Mouse (Mus musculus) liver, adult 2 months (tissue): ENCODE data around the gene Il12rb2. TPM values are rescaled to one million over a fixed set of nuclear protein-coding genes. Genes with fewer than 3 reads are reported as not detected.

Source experiments
- DNase-seq: peaks from one replicate; pipeline ENCODE4 v3.0.0-alpha.2; 2011; ENCODE audit warnings: low read depth, low spot score; ENCODE audit errors: extremely low read depth
- H3K27ac ChIP-seq: fragments of 200-500 bp; replicated peaks from 2 replicates; pipeline ENCODE4 v1.5.1; 2012; ENCODE audit warnings: low read depth, mild to moderate bottlenecking, control low read depth, inconsistent platforms, low read length; ENCODE audit not compliant: insufficient read depth
- H3K27me3 ChIP-seq: fragments of 200-500 bp; 2 replicates; pipeline ENCODE4 v1.6.1; 2012; ENCODE audit warnings: mild to moderate bottlenecking, moderate library complexity, low read length, inconsistent platforms; ENCODE audit not compliant: control insufficient read depth, insufficient read depth
- H3K36me3 ChIP-seq: fragments of 200-500 bp; 2 replicates; pipeline ENCODE4 v1.6.1; 2012; ENCODE audit warnings: low read length, inconsistent platforms; ENCODE audit not compliant: control insufficient read depth, insufficient read depth
- H3K4me1 ChIP-seq: fragments of 200-500 bp; 2 replicates; pipeline ENCODE4 v1.6.1; 2011; ENCODE audit warnings: low read length; ENCODE audit not compliant: control insufficient read depth, insufficient read depth
- H3K4me3 ChIP-seq: fragments of 200-500 bp; 2 replicates; pipeline ENCODE4 v1.5.1; 2011; ENCODE audit warnings: low read depth, mild to moderate bottlenecking, control low read depth, low read length, moderate library complexity; ENCODE audit not compliant: insufficient read depth
- H3K79me2 ChIP-seq: fragments of 200-500 bp; 2 replicates; pipeline ENCODE4 v1.6.1; 2012; ENCODE audit warnings: inconsistent platforms, mild to moderate bottlenecking, low read length, moderate library complexity; ENCODE audit not compliant: control insufficient read depth, insufficient read depth
- H3K9ac ChIP-seq: fragments of 200-500 bp; 2 replicates; pipeline ENCODE4 v1.6.1; 2012; ENCODE audit warnings: low read depth, mild to moderate bottlenecking, control low read depth, inconsistent platforms, low read length
- CTCF ChIP-seq: fragments of 200-500 bp; IDR thresholded peaks from 2 replicates; pipeline ENCODE4 v1.5.1; 2011; ENCODE audit warnings: low read depth, low read length, control low read depth
- POLR2A ChIP-seq: fragments of 200-500 bp; IDR thresholded peaks from 2 replicates; pipeline ENCODE4 v1.6.1; 2011; ENCODE audit warnings: low read length, control low read depth; ENCODE audit not compliant: insufficient read depth; ENCODE audit errors: extremely low read depth
- WGBS: fragments of 180-500 bp; shearing (Covaris S2); methylation state at CpG from one replicate; pipeline ENCODE4 v1.1.7; 2018; 5-methylcytosine and 5-hydroxymethylcytosine counted together
- polyA plus RNA-seq: library from polyadenylated mRNA; depleted of rRNA; stranded (reverse); fragments of >200 nt; gene quantifications from 2 replicates; pipeline ENCODE4 v1.2.3, GENCODE M21; 2012; rRNA removed
- total RNA-seq: library from RNA; depleted of rRNA; stranded (reverse); fragments of >200 nt; gene quantifications from 2 replicates; pipeline ENCODE4 v1.2.3, GENCODE M21; 2014; rRNA removed

Il12rb2 gene
- total and polyA plus RNA-seq, 2 experiments = 0.09 to 0.20 TPM

GRCm38 (mm10) chr6:67264935-67265334 lies 111.1 kb downstream of the Il12rb2 start:
- no peak overlapping the region for H3K9ac ChIP-seq
- no peak for TF ChIP-seq POLR2A
- TF ChIP-seq CTCF = no peak
- H3K4me1 ChIP-seq = peaks cover 2% of the 10 kb centered on the region; the same call in 1 of the 2 replicates
- H3K36me3 ChIP-seq = no peaks in the 10 kb centered on the region
- 92% methylated on average over 7 of the region's 7 CpGs for WGBS
- peaks cover 13% of the 10 kb centered on the region; the same call in 1 of the 2 replicates for H3K79me2 ChIP-seq
- H3K4me3 ChIP-seq = no peak overlapping the region
- no peak overlapping the region for H3K27ac ChIP-seq
- H3K27me3 ChIP-seq = no peaks in the 10 kb centered on the region
- no peak for DNase-seq

DNA sequence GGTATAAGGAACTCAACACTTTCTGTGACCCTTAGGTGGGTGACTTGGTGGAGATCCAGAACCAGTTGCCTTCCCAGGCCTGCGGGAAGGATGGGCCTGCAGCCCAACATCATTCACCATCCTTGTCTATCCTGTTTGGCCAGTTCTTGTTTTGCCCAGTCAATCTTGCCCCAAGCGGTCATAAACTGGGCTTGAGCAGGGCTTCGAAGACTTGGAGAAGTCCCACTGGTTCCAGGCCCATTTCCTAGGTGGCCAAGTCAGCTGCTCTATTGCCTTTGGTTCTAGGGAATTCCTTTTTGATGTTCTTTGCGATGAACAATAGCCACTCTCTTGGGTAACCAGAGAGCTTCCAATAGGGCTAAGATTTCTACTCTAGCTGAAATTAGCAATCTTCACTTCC lies 124.9 kb downstream of the Il12rb2 start:
- no peaks in the 10 kb centered on the region for H3K36me3 ChIP-seq
- H3K27ac ChIP-seq = no peak overlapping the region
- no peak for DNase-seq
- TF ChIP-seq POLR2A (no peak), CTCF (no peak)
- no peaks in the 10 kb centered on the region for H3K79me2 ChIP-seq
- 89% methylated on average over 4 of the region's 4 CpGs for WGBS
- no peaks in the 10 kb centered on the region for H3K4me1 ChIP-seq
- no peak overlapping the region for H3K9ac ChIP-seq
- no peak overlapping the region for H3K4me3 ChIP-seq
- H3K27me3 ChIP-seq = no peaks in the 10 kb centered on the region

DNA sequence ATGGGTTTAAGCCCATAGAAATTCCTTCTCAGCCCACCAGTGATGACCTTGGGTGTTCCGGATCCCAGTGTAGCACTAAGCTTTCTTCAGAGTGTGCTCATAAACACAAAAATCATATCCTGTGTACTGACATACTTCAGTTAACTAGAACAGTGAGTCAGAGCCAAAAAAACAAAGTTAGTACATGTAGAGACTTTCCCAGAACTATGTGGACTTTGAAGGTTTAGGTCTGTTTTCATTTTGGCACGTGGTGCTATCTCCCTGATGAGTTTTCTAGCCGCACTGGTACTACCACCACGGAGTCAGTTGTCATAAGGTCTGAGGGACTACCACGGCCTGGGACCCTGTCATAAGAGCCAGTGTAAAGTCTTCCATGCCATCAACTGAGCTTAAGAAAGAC lies 131.5 kb downstream of the Il12rb2 start:
- peak overlapping the region; percentile 95 for H3K27ac ChIP-seq
- no peak overlapping the region for H3K9ac ChIP-seq
- 39% methylated on average over 5 of the region's 5 CpGs for WGBS
- H3K4me3 ChIP-seq = no peak overlapping the region
- no peak for TF ChIP-seq POLR2A
- no peak for TF ChIP-seq CTCF
- H3K79me2 ChIP-seq = no peaks in the 10 kb centered on the region
- peak; percentile 75 for DNase-seq
- H3K36me3 ChIP-seq = no peaks in the 10 kb centered on the region
- H3K4me1 ChIP-seq = peaks cover 7% of the 10 kb centered on the region; the same call in 1 of the 2 replicates
- no peaks in the 10 kb centered on the region for H3K27me3 ChIP-seq

- peaks cover 7% of the 10 kb centered on the region; the same call in 1 of the 2 replicates for H3K4me1 ChIP-seq
- no peak for TF ChIP-seq CTCF
- 31% methylated on average over 7 of the region's 7 CpGs for WGBS
- no peak overlapping the region for H3K4me3 ChIP-seq
- DNase-seq = peak; percentile 77
- no peaks in the 10 kb centered on the region for H3K79me2 ChIP-seq
- H3K36me3 ChIP-seq = no peaks in the 10 kb centered on the region
- peak overlapping the region; percentile 95 for H3K27ac ChIP-seq
- H3K9ac ChIP-seq = no peak overlapping the region
- H3K27me3 ChIP-seq = no peaks in the 10 kb centered on the region
Observed at GRCm38 (mm10) chr6:67243765-67244420, 132.1 kb downstream of the Il12rb2 start.

Other genes starting within 250 kb of the Il12rb2 start
- gene Serbp1, start 138.0 kb downstream of the Il12rb2 start, total RNA-seq = 144 and 218 TPM in 2 replicates
- gene Serbp1, start 138.0 kb downstream of the Il12rb2 start, polyA plus RNA-seq = 48.9 and 62.1 TPM in 2 replicates
- gene Il23r, start 115.7 kb upstream of the Il12rb2 start, total RNA-seq = 0.07 TPM in 1 of 2 replicates, not detected in the other
- gene Il23r, start 115.7 kb upstream of the Il12rb2 start, polyA plus RNA-seq = not detected in 2 replicates
- 0.13 TPM in 1 of 2 replicates, not detected in the other for gene Tacstd2, start 159.6 kb upstream of the Il12rb2 start, total RNA-seq
- gene Tacstd2, start 159.6 kb upstream of the Il12rb2 start, polyA plus RNA-seq = not detected in 2 replicates